Mouse (Mus musculus) CH12.LX (cell line): ENCODE measurements around the gene Xylt1. TPM values are rescaled to one million over a fixed set of nuclear protein-coding genes. Genes with fewer than 3 reads are reported as not detected.

ENCODE experiments used
- DNase-seq: peaks from one replicate; pipeline ENCODE4 v3.0.0-alpha.2; 2013; ENCODE audit errors: extremely low read depth
- H3K27ac ChIP-seq: 2 replicates; pipeline ENCODE4 v1.5.1; 2012; ENCODE audit warnings: low read depth, mild to moderate bottlenecking, control low read depth, moderate library complexity; ENCODE audit not compliant: insufficient read depth
- H3K27me3 ChIP-seq: replicated peaks from 2 replicates; pipeline ENCODE3; 2012; ENCODE audit warnings: inconsistent platforms
- H3K36me3 ChIP-seq, 2 experiments: replicated peaks in 1 of 2; 2 replicates each; pipeline versions ENCODE3 to v1.6.1; 2012; ENCODE audit warnings: inconsistent platforms in 1 of 2, low read length in 1 of 2, mild to moderate bottlenecking in 1 of 2, mixed read lengths in 1 of 2, moderate library complexity in 1 of 2; ENCODE audit not compliant: control insufficient read depth in 1 of 2, insufficient read depth in 1 of 2
- H3K4me1 ChIP-seq, 2 experiments: 2 replicates each; pipeline ENCODE4 v1.6.1; 2012; ENCODE audit warnings: inconsistent platforms in 1 of 2, moderate library complexity in 1 of 2; ENCODE audit not compliant: insufficient read depth in 2 of 2, control insufficient read depth in 1 of 2
- H3K4me2 ChIP-seq: 2 replicates; pipeline ENCODE4 v1.6.1; 2012; ENCODE audit warnings: low read depth, mild to moderate bottlenecking, control low read depth; ENCODE audit not compliant: poor library complexity, insufficient read depth, severe bottlenecking
- H3K4me3 ChIP-seq, 3 experiments: fragments of 150-350 bp in 1 of 3; sonication (generic) in 1 of 3; replicated peaks in 1 of 3; 2 replicates each; pipeline versions ENCODE3 to v1.5.1; 2011 to 2012; ENCODE audit warnings: low read depth in 2 of 3, low read length in 2 of 3, mild to moderate bottlenecking in 2 of 3, moderate library complexity in 2 of 3, control low read depth in 1 of 3, improper control_type of control experiment in 1 of 3, inconsistent platforms in 1 of 3, mixed read lengths in 1 of 3; ENCODE audit not compliant: poor library complexity in 1 of 3
- H3K79me2 ChIP-seq: replicated peaks from 2 replicates; pipeline ENCODE4 v1.6.1; 2012; ENCODE audit warnings: mild to moderate bottlenecking, moderate library complexity; ENCODE audit not compliant: control insufficient read depth, poor library complexity, insufficient read depth, severe bottlenecking; ENCODE audit errors: extremely low read depth
- H3K9ac ChIP-seq: 2 replicates; pipeline ENCODE4 v1.6.1; 2012; ENCODE audit warnings: low read depth, mild to moderate bottlenecking, control low read depth, moderate library complexity; ENCODE audit not compliant: insufficient read depth
- H3K9me3 ChIP-seq: replicated peaks from 2 replicates; pipeline ENCODE3; 2012; ENCODE audit warnings: low read length, inconsistent platforms, mixed read lengths
- CHD1 ChIP-seq: IDR thresholded peaks from 2 replicates; pipeline ENCODE4 v1.6.1; 2012; ENCODE audit warnings: low read depth, low read length, improper control_type of control experiment, inconsistent platforms
- CHD2 ChIP-seq: IDR thresholded peaks from 2 replicates; pipeline ENCODE4 v1.6.1; 2011; ENCODE audit warnings: low read length, improper control_type of control experiment
- CTCF ChIP-seq, 2 experiments: IDR thresholded peaks in 1 of 2; conservative IDR thresholded peaks in 1 of 2; 2 replicates each; pipeline ENCODE4 v1.5.1; 2011 to 2012; ENCODE audit warnings: low read depth in 2 of 2, low read length in 2 of 2, improper control_type of control experiment in 1 of 2, inconsistent platforms in 1 of 2, mild to moderate bottlenecking in 1 of 2, moderate library complexity in 1 of 2
- ELF1 ChIP-seq: IDR thresholded peaks from 2 replicates; pipeline ENCODE4 v1.6.1; 2014; ENCODE audit warnings: low read depth, mild to moderate bottlenecking, inconsistent platforms, low read length, improper control_type of control experiment
- EP300 ChIP-seq: IDR thresholded peaks from 2 replicates; pipeline ENCODE4 v1.6.1; 2011; ENCODE audit warnings: low read length, improper control_type of control experiment
- ETS1 ChIP-seq: conservative IDR thresholded peaks from 2 replicates; pipeline ENCODE4 v1.6.1; 2012; ENCODE audit warnings: low read depth, mild to moderate bottlenecking, inconsistent platforms, low read length, improper control_type of control experiment, moderate library complexity
- IRF4 ChIP-seq: IDR thresholded peaks from 2 replicates; pipeline ENCODE4 v1.6.1; 2014; ENCODE audit warnings: low read depth, mild to moderate bottlenecking, inconsistent platforms, low read length, improper control_type of control experiment
- KAT2A ChIP-seq: IDR thresholded peaks from 2 replicates; pipeline ENCODE4 v1.6.1; 2012; ENCODE audit warnings: low read length, improper control_type of control experiment, inconsistent platforms; ENCODE audit not compliant: insufficient replicate concordance
- MAX ChIP-seq: IDR thresholded peaks from 2 replicates; pipeline ENCODE4 v1.6.1; 2011; ENCODE audit warnings: low read length, improper control_type of control experiment
- MAZ ChIP-seq: IDR thresholded peaks from 2 replicates; pipeline ENCODE4 v1.6.1; 2012; ENCODE audit warnings: low read depth, mild to moderate bottlenecking, inconsistent platforms, low read length, improper control_type of control experiment, moderate library complexity
- MEF2A ChIP-seq: IDR thresholded peaks from 2 replicates; pipeline ENCODE4 v1.6.1; 2014; ENCODE audit warnings: low read depth, mild to moderate bottlenecking, inconsistent platforms, low read length, improper control_type of control experiment, borderline replicate concordance
- MXI1 ChIP-seq: IDR thresholded peaks from 2 replicates; pipeline ENCODE4 v1.6.1; 2011; ENCODE audit warnings: mild to moderate bottlenecking, low read depth, low read length, improper control_type of control experiment
- MYC ChIP-seq: IDR thresholded peaks from 2 replicates; pipeline ENCODE4 v1.6.1; 2011; ENCODE audit warnings: low read depth, mild to moderate bottlenecking, improper control_type of control experiment, low read length
- NELFE ChIP-seq: IDR thresholded peaks from 2 replicates; pipeline ENCODE4 v1.6.1; 2011; ENCODE audit warnings: low read depth, low read length, improper control_type of control experiment
- NRF1 ChIP-seq: IDR thresholded peaks from 2 replicates; pipeline ENCODE4 v1.6.1; 2014; ENCODE audit warnings: low read depth, mild to moderate bottlenecking, inconsistent platforms, low read length, improper control_type of control experiment, moderate library complexity
- PAX5 ChIP-seq: IDR thresholded peaks from 2 replicates; pipeline ENCODE4 v1.6.1; 2012; ENCODE audit warnings: low read length, inconsistent platforms, mixed read lengths
- POLR2A ChIP-seq: IDR thresholded peaks from 2 replicates; pipeline ENCODE4 v1.6.1; 2011; ENCODE audit warnings: low read depth, mild to moderate bottlenecking, improper control_type of control experiment, low read length
- POLR2AphosphoS2 ChIP-seq: IDR thresholded peaks from 2 replicates; pipeline ENCODE4 v1.6.1; 2011; ENCODE audit warnings: low read depth, low read length, improper control_type of control experiment
- TCF12 ChIP-seq: IDR thresholded peaks from 2 replicates; pipeline ENCODE4 v1.6.1; 2014; ENCODE audit warnings: low read depth, mild to moderate bottlenecking, inconsistent platforms, low read length, improper control_type of control experiment
- ZC3H11A ChIP-seq: IDR thresholded peaks from 2 replicates; pipeline ENCODE4 v1.6.1; 2012; ENCODE audit warnings: low read depth, mild to moderate bottlenecking, inconsistent platforms, low read length, improper control_type of control experiment
- ZMIZ1 ChIP-seq: IDR thresholded peaks from 2 replicates; pipeline ENCODE4 v1.6.1; 2012; ENCODE audit warnings: low read depth, mild to moderate bottlenecking, inconsistent platforms, low read length, improper control_type of control experiment
- dilution Hi-C: fragments of 300-500 bp; cut with MboI; formaldehyde crosslinking; loops from 2 replicates; pipeline ENCODE4 v1.14.3; 2020; ENCODE audit warnings: low sequenced_read_pairs; ENCODE audit not compliant: extremely low pct_unique_long_range_greater_than_20kb, extremely low pct_ligation_motif_present
- in situ Hi-C: fragments of 300-500 bp; cut with MboI; formaldehyde crosslinking; loops from 3 replicates; pipeline ENCODE4 v1.14.3; 2019; ENCODE audit warnings: low sequenced_read_pairs, low pct_ligation_motif_present, low pct_unique_long_range_greater_than_20kb, mixed read lengths
- polyA plus RNA-seq: library from polyadenylated mRNA; unstranded; fragments of >175 nt; gene quantifications from 2 replicates; pipeline ENCODE4 v1.2.1, GENCODE M21; 2012; ENCODE audit warnings: low read depth; ENCODE audit not compliant: insufficient read length
- total RNA-seq, 2 experiments: library from RNA; depleted of rRNA; stranded (reverse); fragments of 300-350 nt in 1 of 2; fragments of >200 nt in 1 of 2; gene quantifications; 2 replicates each; pipeline ENCODE4 v1.2.3; 2012 to 2014

Xylt1 gene
- total and polyA plus RNA-seq, 3 experiments: 0.38 to 0.84 (median 0.38) TPM

- no peak for DNase-seq
- H3K27ac ChIP-seq: no peak overlapping the region
Measured at GRCm38 (mm10) chr7:117573170-117573569, 192.4 kb downstream of the Xylt1 start.

GRCm38 (mm10) chr7:117575417-117575816, 194.6 kb downstream of the Xylt1 start:
- no peak overlapping the region for H3K4me2 ChIP-seq
- TF ChIP-seq ZMIZ1 (no peak), MYC (no peak), KAT2A (no peak), CHD1 (no peak), TCF12 (no peak), PAX5 (no peak), POLR2A (no peak), NRF1 (no peak), IRF4 (no peak), CTCF (conservative IDR thresholded peaks at IDR 0.05 in 1 of 2, IDR thresholded peaks at IDR 0.05 in 1 of 2; ENCODE audit: low read depth in 2 of 2, low read length in 2 of 2) (no peak), CHD2 (no peak), POLR2AphosphoS2 (no peak), MXI1 (no peak), EP300 (no peak), MAZ (no peak), ZC3H11A (no peak), ELF1 (no peak), MEF2A (no peak), MAX (no peak)
- no peak overlapping the region for H3K27ac ChIP-seq
- no peak overlapping the region for H3K9ac ChIP-seq
- peaks cover 4 to 15% of the 10 kb centered on the region in 2 experiments; a peak in 3 of 4 replicates for H3K4me1 ChIP-seq
- in situ Hi-C loops (no loop called here), dilution Hi-C loops (no loop called here)
- H3K4me3 ChIP-seq: no peak overlapping the region
- H3K79me2 ChIP-seq: no peaks in the 10 kb centered on the region
- no peak for DNase-seq
- no peaks in the 10 kb centered on the region for H3K36me3 ChIP-seq
- no peaks in the 10 kb centered on the region for H3K27me3 ChIP-seq
- H3K9me3 ChIP-seq: no peaks in the 10 kb centered on the region

More at GRCm38 (mm10) chr7:117573170-117573569, 192.4 kb downstream of the Xylt1 start:
- H3K9ac ChIP-seq: no peak overlapping the region
- H3K36me3 ChIP-seq: no peaks in the 10 kb centered on the region
- in situ Hi-C loops: loop anchor here (5.0 kb wide), 1 partner anchor 39 kb away; no protein-coding TSS in a partner anchor
- H3K79me2 ChIP-seq: no peaks in the 10 kb centered on the region
- dilution Hi-C loops: no loop called here
- no peak for TF ChIP-seq NELFE
- no peak for TF ChIP-seq CTCF (conservative IDR thresholded peaks at IDR 0.05 in 1 of 2, IDR thresholded peaks at IDR 0.05 in 1 of 2; ENCODE audit: low read depth in 2 of 2, low read length in 2 of 2)
- TF ChIP-seq ETS1: no peak
- H3K4me1 ChIP-seq: peaks cover 10 to 33% of the 10 kb centered on the region in 2 experiments
- no peak overlapping the region for H3K4me3 ChIP-seq
- no peaks in the 10 kb centered on the region for H3K27me3 ChIP-seq
- no peak overlapping the region for H3K4me2 ChIP-seq
- H3K9me3 ChIP-seq: no peaks in the 10 kb centered on the region
